11 mouse cellular contexts compared by ENCODE assay signal in genomic region chr5:147698044-147698443, GRCm38 (mm10). TPM values are rescaled to one million over a fixed set of nuclear protein-coding genes. Genes with fewer than 3 reads are reported as not detected.
A peak's percentile ranks its signal among the peaks of the same experiment; 100 is the strongest.
DNase-seq lines count a peak whose midpoint lies in the region; ATAC-seq and TF ChIP-seq lines count a peak whose summit lies in the region.
"Had no signal": no experiment of that assay in that cellular context is flagged by ENCODE, and none has a peak within 500 bp of the region (broad histone marks: within the 10 kb centered on the region; RNA-seq: fewer than 3 reads in every experiment).

No protein-coding gene starts in this region.

- H3K9ac ChIP-seq in hindbrain, embryonic 16.5 days (ENCODE audit: low read depth, low read length): no peak overlapping the region
- no peak overlapping the region for H3K9ac ChIP-seq in hindbrain, embryonic 13.5 days
- no peak overlapping the region for H3K9ac ChIP-seq in midbrain, embryonic 16.5 days (ENCODE audit: low read depth, low read length)
- H3K9ac ChIP-seq in midbrain, embryonic 11.5 days (ENCODE audit: low read length): no peak overlapping the region
- H3K9ac ChIP-seq: intestine, embryonic 15.5 days had no signal

- H3K9me3 ChIP-seq in hindbrain, embryonic 16.5 days (ENCODE audit: control insufficient read depth, low read length): no peaks in the 10 kb centered on the region
- no peaks in the 10 kb centered on the region for H3K9me3 ChIP-seq in hindbrain, embryonic 13.5 days
- H3K9me3 ChIP-seq in midbrain, embryonic 16.5 days (replicated peaks; ENCODE audit: control insufficient read depth, low read length, poor library complexity, severe bottlenecking): no peaks in the 10 kb centered on the region
- no peaks in the 10 kb centered on the region for H3K9me3 ChIP-seq in midbrain, embryonic 11.5 days (ENCODE audit: control insufficient read depth, low read length)
- H3K9me3 ChIP-seq: intestine, embryonic 15.5 days had no signal

- H3K4me2 ChIP-seq in hindbrain, embryonic 16.5 days (ENCODE audit: low read length): peak overlapping the region; percentile 28; the same call in 1 of the 2 replicates
- H3K4me2 ChIP-seq in hindbrain, embryonic 13.5 days: no peak overlapping the region
- peak overlapping the region; percentile 8; the same call in 1 of the 2 replicates for H3K4me2 ChIP-seq in midbrain, embryonic 16.5 days (ENCODE audit: low read length)
- H3K4me2 ChIP-seq in midbrain, embryonic 11.5 days: no peak overlapping the region
- H3K4me2 ChIP-seq: intestine, embryonic 15.5 days; liver, embryonic 11.5 days had no signal

- WGBS in cerebellum, adult 2 months: 30% methylated on average over 13 of the region's 13 CpGs
- WGBS in hindbrain, embryonic 16.5 days: 46% methylated on average over 13 of the region's 13 CpGs
- 40% methylated on average over 13 of the region's 13 CpGs for WGBS in hindbrain, embryonic 13.5 days
- WGBS in midbrain, embryonic 16.5 days: 37% methylated on average over 13 of the region's 13 CpGs
- WGBS in midbrain, embryonic 11.5 days: 41% methylated on average over 13 of the region's 13 CpGs

- ATAC-seq in hindbrain, embryonic 16.5 days: no peak
- ATAC-seq in hindbrain, embryonic 13.5 days (ENCODE audit: low FRiP score): no peak
- no peak for ATAC-seq in midbrain, embryonic 16.5 days
- no peak for ATAC-seq in midbrain, embryonic 11.5 days (ENCODE audit: low FRiP score)
- no peak for ATAC-seq in frontal cortex, adult (ENCODE audit: low TSS enrichment)
- ATAC-seq: intestine, embryonic 15.5 days had no signal

- no peak for DNase-seq in cerebellum, adult 2 months
- DNase-seq in cerebellum, adult 11 months: no peak
- DNase-seq in midbrain, embryonic 11.5 days (ENCODE audit: low spot score, missing footprints): no peak
- no peak for DNase-seq in right cerebral cortex, postnatal 4 days

- no peaks in the 10 kb centered on the region for H3K36me3 ChIP-seq in hindbrain, embryonic 16.5 days (ENCODE audit: control insufficient read depth, insufficient read depth, low read length)
- no peaks in the 10 kb centered on the region for H3K36me3 ChIP-seq in hindbrain, embryonic 13.5 days
- no peaks in the 10 kb centered on the region for H3K36me3 ChIP-seq in midbrain, embryonic 16.5 days (ENCODE audit: control insufficient read depth, insufficient read depth, low read length)
- no peaks in the 10 kb centered on the region for H3K36me3 ChIP-seq in midbrain, embryonic 11.5 days (ENCODE audit: control insufficient read depth, insufficient read depth, low read length)
- H3K36me3 ChIP-seq: intestine, embryonic 15.5 days had no signal

- no peaks in the 10 kb centered on the region for H3K27me3 ChIP-seq in cerebellum, adult 2 months (ENCODE audit: control insufficient read depth, insufficient read depth, low read length)
- no peaks in the 10 kb centered on the region for H3K27me3 ChIP-seq in hindbrain, embryonic 16.5 days (replicated peaks; ENCODE audit: control insufficient read depth, insufficient read depth, low read length)
- H3K27me3 ChIP-seq in hindbrain, embryonic 13.5 days: no peaks in the 10 kb centered on the region
- H3K27me3 ChIP-seq in midbrain, embryonic 16.5 days (ENCODE audit: control insufficient read depth, insufficient read depth, low read depth, low read length): no peaks in the 10 kb centered on the region
- H3K27me3 ChIP-seq in midbrain, embryonic 11.5 days (ENCODE audit: control insufficient read depth, insufficient read depth, low read length): no peaks in the 10 kb centered on the region; the same call in 1 of the 2 replicates
- H3K27me3 ChIP-seq: intestine, embryonic 15.5 days had no signal

- TF ChIP-seq POLR2A in cerebellum, adult 2 months (IDR thresholded peaks at IDR 0.05; ENCODE audit: borderline replicate concordance, insufficient read depth, low read length): no peak

- TF ChIP-seq CTCF in cerebellum, adult 2 months (IDR thresholded peaks at IDR 0.05; ENCODE audit: borderline replicate concordance, insufficient read depth, low read depth, low read length): peak; percentile 25; the same call in 1 of the 2 replicates

- no peaks in the 10 kb centered on the region; the same call in 1 of the 2 replicates for H3K4me1 ChIP-seq in cerebellum, adult 2 months (ENCODE audit: control insufficient read depth, insufficient read depth, low read length)
- no peaks in the 10 kb centered on the region; the same call in 1 of the 2 replicates for H3K4me1 ChIP-seq in hindbrain, embryonic 16.5 days (ENCODE audit: control insufficient read depth, insufficient read depth, low read depth, low read length)
- no peaks in the 10 kb centered on the region for H3K4me1 ChIP-seq in hindbrain, embryonic 13.5 days (replicated peaks)
- H3K4me1 ChIP-seq in midbrain, embryonic 16.5 days (ENCODE audit: control insufficient read depth, insufficient read depth, low read length): no peaks in the 10 kb centered on the region
- no peaks in the 10 kb centered on the region for H3K4me1 ChIP-seq in midbrain, embryonic 11.5 days (ENCODE audit: control insufficient read depth, insufficient read depth, low read length)
- H3K4me1 ChIP-seq: intestine, embryonic 15.5 days had no signal

- H3K4me3 ChIP-seq in cerebellum, adult 2 months (replicated peaks; ENCODE audit: insufficient read depth, low read depth, low read length): no peak overlapping the region
- no peak overlapping the region for H3K4me3 ChIP-seq in hindbrain, embryonic 16.5 days (ENCODE audit: low read length)
- H3K4me3 ChIP-seq in hindbrain, embryonic 13.5 days: no peak overlapping the region
- H3K4me3 ChIP-seq in midbrain, embryonic 16.5 days (ENCODE audit: low read depth, low read length): no peak overlapping the region
- H3K4me3 ChIP-seq in midbrain, embryonic 11.5 days (ENCODE audit: low read depth, low read length): no peak overlapping the region
- H3K4me3 ChIP-seq: intestine, embryonic 15.5 days; left cerebral cortex, adult 2 months had no signal

- no peak overlapping the region for H3K27ac ChIP-seq in cerebellum, adult 2 months (ENCODE audit: insufficient read depth, low read length)
- no peak overlapping the region for H3K27ac ChIP-seq in hindbrain, embryonic 16.5 days (ENCODE audit: low read depth, low read length)
- no peak overlapping the region for H3K27ac ChIP-seq in hindbrain, embryonic 13.5 days
- no peak overlapping the region for H3K27ac ChIP-seq in midbrain, embryonic 16.5 days (ENCODE audit: low read length)
- H3K27ac ChIP-seq in midbrain, embryonic 11.5 days (ENCODE audit: low read depth, low read length): no peak overlapping the region
- H3K27ac ChIP-seq: intestine, embryonic 15.5 days; left cerebral cortex, adult 2 months had no signal

RNA-seq across cellular contexts. Expression of gene Flt1, which starts 27.8 kb away (rescaled TPM):
- 21.4 and 24.7 TPM in 2 replicates for polyA plus RNA-seq in cerebellum, adult 2 months (2012; rRNA removed)
- polyA plus RNA-seq in hindbrain, embryonic 16.5 days (2015; fragmentation: Nextera tagmentation; extraction: Ambion mirVana): 14.6 and 15.1 TPM in 2 replicates
- 11.1 and 12.0 TPM in 2 replicates for polyA plus RNA-seq in hindbrain, embryonic 13.5 days (2015; fragmentation: Nextera tagmentation; extraction: Ambion mirVana)
- 13.6 and 14.0 TPM in 2 replicates for polyA plus RNA-seq in midbrain, embryonic 16.5 days (2015; fragmentation: Nextera tagmentation; extraction: Ambion mirVana)
- polyA plus RNA-seq in midbrain, embryonic 11.5 days (2014; fragmentation: Nextera tagmentation; extraction: Ambion mirVana): 11.2 and 11.6 TPM in 2 replicates

Comparison
In these comparisons a context has a peak if more than half of its experiments do, and no peak if none do; other contexts are left out.
1. H3K4me2 ChIP-seq: peak in hindbrain, embryonic 16.5 days (single experiment) and midbrain, embryonic 16.5 days (single experiment); none in hindbrain, embryonic 13.5 days (single experiment) and midbrain, embryonic 11.5 days (single experiment).